ENCODE assay signal across 33 mouse cellular contexts in the genomic region with DNA sequence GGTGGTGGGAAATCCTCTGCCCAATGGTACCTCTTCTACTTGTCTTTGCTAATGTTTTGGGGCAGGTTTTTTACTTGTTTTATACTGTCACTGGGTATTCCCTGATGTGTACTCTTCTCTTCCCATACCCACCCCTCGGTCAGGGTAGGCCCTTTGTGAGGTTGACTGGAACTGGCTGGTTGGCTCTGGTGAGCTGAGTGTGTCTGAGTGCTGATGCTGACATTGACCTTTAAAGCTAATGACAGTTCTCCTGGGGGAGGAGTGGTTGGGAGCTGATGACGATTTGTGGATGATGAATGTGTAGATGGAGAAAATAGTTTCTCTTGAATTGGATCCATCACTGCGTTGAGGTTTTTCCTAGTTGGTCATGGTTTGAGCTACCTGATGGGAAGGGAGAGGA. TPM values are rescaled to one million over a fixed set of nuclear protein-coding genes. Genes with fewer than 3 reads are reported as not detected.
DNase-seq lines count a peak whose midpoint lies in the region; ATAC-seq and TF ChIP-seq lines count a peak whose summit lies in the region.
"Had no signal": no experiment of that assay in that cellular context is flagged by ENCODE, and none has a peak within 500 bp of the region (broad histone marks: within the 10 kb centered on the region; RNA-seq: fewer than 3 reads in every experiment).

No protein-coding gene starts in this region.

- TF ChIP-seq POLR2A in heart, adult 2 months (IDR thresholded peaks at IDR 0.05; ENCODE audit: insufficient read depth, low read depth, low read length): no peak

- peaks cover 6% of the 10 kb centered on the region for H3K4me1 ChIP-seq in stomach, postnatal 0 days (replicated peaks; ENCODE audit: control insufficient read depth, insufficient read depth)
- H3K4me1 ChIP-seq in heart, adult 2 months (ENCODE audit: control insufficient read depth, insufficient read depth, low read length): peaks cover 7% of the 10 kb centered on the region

- no peaks in the 10 kb centered on the region for H3K9me3 ChIP-seq in stomach, postnatal 0 days (ENCODE audit: control insufficient read depth, low read length)
- H3K9me3 ChIP-seq: embryonic facial prominence, embryonic 12.5 days; embryonic facial prominence, embryonic 15.5 days; forebrain, embryonic 10.5 days; forebrain, embryonic 13.5 days; heart, embryonic 10.5 days; heart, embryonic 13.5 days; kidney, embryonic 15.5 days had no signal

- ATAC-seq in stomach, postnatal 0 days (ENCODE audit: low FRiP score, low TSS enrichment): no peak
- ATAC-seq in erythroblast, adult 5-6 weeks (replicated peaks; ENCODE audit: low FRiP score, poor library complexity, severe bottlenecking): no peak
- ATAC-seq: activated CD4-positive, CD25-positive, alpha-beta regulatory T cell, adult 4 months; forebrain, embryonic 13.5 days; forebrain, embryonic 16.5 days; hindbrain, postnatal 0 days; inflammation-experienced regulatory T-cells, adult 6 months; intestine, embryonic 16.5 days had no signal

- H3K9ac ChIP-seq in stomach, postnatal 0 days (ENCODE audit: low read length): no peak overlapping the region
- H3K9ac ChIP-seq in heart, adult 2 months (ENCODE audit: low read depth, low read length): no peak overlapping the region
- H3K9ac ChIP-seq: embryonic facial prominence, embryonic 12.5 days; embryonic facial prominence, embryonic 15.5 days; forebrain, embryonic 13.5 days; heart, embryonic 13.5 days; hindbrain, embryonic 14.5 days; kidney, embryonic 15.5 days had no signal

- H3K4me3 ChIP-seq in gastrocnemius, adult 2 months: no peak overlapping the region
- no peak overlapping the region for H3K4me3 ChIP-seq in stomach, postnatal 0 days (ENCODE audit: low read depth, low read length)
- no peak overlapping the region for H3K4me3 ChIP-seq in heart, adult 2 months
- H3K4me3 ChIP-seq: embryonic facial prominence, embryonic 12.5 days; embryonic facial prominence, embryonic 15.5 days; erythroblast, embryonic 14.5 days; forebrain, embryonic 10.5 days; forebrain, embryonic 13.5 days; heart, embryonic 10.5 days; heart, embryonic 13.5 days; kidney, embryonic 15.5 days had no signal

- peaks cover 10% of the 10 kb centered on the region for H3K79me2 ChIP-seq in heart, adult 2 months (replicated peaks; ENCODE audit: control insufficient read depth, insufficient read depth, low read length)

- H3K36me3 ChIP-seq in stomach, postnatal 0 days (ENCODE audit: control insufficient read depth, insufficient read depth, low read length): no peaks in the 10 kb centered on the region; the same call in 1 of the 2 replicates
- H3K36me3 ChIP-seq in heart, adult 2 months (ENCODE audit: control insufficient read depth, insufficient read depth, low read length): 0 out of 2 replicates have a peak, but pooled peaks cover 2% of the 10 kb centered on the region
- H3K36me3 ChIP-seq: embryonic facial prominence, embryonic 12.5 days; heart, embryonic 10.5 days; heart, embryonic 13.5 days; kidney, embryonic 15.5 days had no signal

- 81% methylated on average over 3 of the region's 3 CpGs for WGBS in stomach, postnatal 0 days
- WGBS in heart, adult 2 months: 83% methylated on average over 3 of the region's 3 CpGs

- no peaks in the 10 kb centered on the region for H3K27me3 ChIP-seq in stomach, postnatal 0 days (ENCODE audit: control insufficient read depth, insufficient read depth, low read length)
- no peaks in the 10 kb centered on the region for H3K27me3 ChIP-seq in heart, adult 2 months (ENCODE audit: control insufficient read depth, insufficient read depth, low read length)
- H3K27me3 ChIP-seq: CH12.LX; embryonic facial prominence, embryonic 12.5 days; embryonic facial prominence, embryonic 15.5 days; forebrain, embryonic 13.5 days; heart, embryonic 13.5 days; kidney, embryonic 15.5 days had no signal

- intact Hi-C loops in gastrocnemius, adult 2 months (cut with DNase I): no loop called here
- intact Hi-C loops in gastrocnemius, postnatal 36 days (cut with DNase I): no loop called here
- intact Hi-C loops in heart, adult 2 months (cut with DNase I): no loop called here

- TF ChIP-seq EP300 in stomach, postnatal 0 days (optimal IDR thresholded peaks at IDR 0.05): no peak
- TF ChIP-seq EP300 in heart, adult 2 months (IDR thresholded peaks at IDR 0.05; ENCODE audit: insufficient read depth, low read depth, low read length): no peak

- no peak overlapping the region for H3K4me2 ChIP-seq in stomach, postnatal 0 days (replicated peaks; ENCODE audit: low read depth)
- H3K4me2 ChIP-seq: embryonic facial prominence, embryonic 12.5 days; embryonic facial prominence, embryonic 15.5 days; forebrain, embryonic 13.5 days; heart, embryonic 13.5 days; hindbrain, embryonic 14.5 days; kidney, embryonic 15.5 days had no signal

- H3K27ac ChIP-seq in gastrocnemius, adult 2 months: peak overlapping the region; percentile 56; the same call in 1 of the 2 replicates
- no peak overlapping the region for H3K27ac ChIP-seq in stomach, postnatal 0 days (replicated peaks)
- no peak overlapping the region for H3K27ac ChIP-seq in heart, adult 2 months
- H3K27ac ChIP-seq: embryonic facial prominence, embryonic 12.5 days; embryonic facial prominence, embryonic 15.5 days; forebrain, embryonic 10.5 days; forebrain, embryonic 13.5 days; heart, embryonic 10.5 days; heart, embryonic 13.5 days; hindbrain, embryonic 14.5 days; hindbrain, postnatal 0 days; kidney, embryonic 15.5 days had no signal

- DNase-seq in gastrocnemius, adult 2 months: no peak
- DNase-seq in gastrocnemius, postnatal 36 days: no peak
- peak; percentile 25 for DNase-seq in ZHBTc4 (ENCODE audit: low read depth, low spot score)
- peak; percentile 57 for DNase-seq in adrenal gland, postnatal 10 days
- DNase-seq in adrenal gland, postnatal 36 days: peak; percentile 63 to 66
- DNase-seq in stomach, postnatal 0 days (ENCODE audit: low spot score): no peak
- no peak for DNase-seq in heart, adult 2 months
- DNase-seq: B cell, adult 2 months; cerebellum, adult 11 months; cerebellum, adult 2 months; cerebellum, adult 9-11 months; cerebellum, postnatal 25 days; gastrocnemius, postnatal 14 days; heart, adult 18-20 months; heart, postnatal 14 days; heart, postnatal 4 days; kidney, adult 8-10 months had no signal

- no peak for TF ChIP-seq CTCF in gastrocnemius, adult 2 months (IDR thresholded peaks at IDR 0.05)
- TF ChIP-seq CTCF in stomach, postnatal 0 days (IDR thresholded peaks at IDR 0.05; ENCODE audit: low read depth): no peak
- no peak for TF ChIP-seq CTCF in heart, adult 2 months (IDR thresholded peaks at IDR 0.05)

RNA-seq across cellular contexts. Expression of a gene that starts 5.7 kb away (rescaled TPM):
- total RNA-seq in gastrocnemius, adult 2 months (2021): 1 to 10 TPM; 5.6 to 6.3 TPM
- total RNA-seq in gastrocnemius, postnatal 36 days (2021): 1 to 10 TPM; 5.3 to 5.6 TPM
- total RNA-seq in adrenal gland, postnatal 10 days (2021): 10 to 100 TPM; 13.1 to 23.5 TPM
- 10 to 100 TPM; 33.1 to 49.4 TPM for total RNA-seq in adrenal gland, postnatal 36 days (2021)
- polyA plus RNA-seq in stomach, postnatal 0 days (2015; fragmentation: Nextera tagmentation; extraction: Ambion mirVana): 22.1 and 23.4 TPM in 2 replicates
- 1 to 10 TPM; 6.7 to 7.3 TPM for total RNA-seq in heart, adult 2 months (2021)
- polyA plus RNA-seq in heart, adult 2 months (2012; rRNA removed): 4.3 and 6.9 TPM in 2 replicates
- 1.5 and 1.9 TPM in 2 replicates for total RNA-seq in erythroblast, adult 5-6 weeks (2015; ENCODE audit: low replicate concordance)
- 1.5 and 5.7 TPM in 2 replicates for total RNA-seq in erythroblast, adult 5-6 weeks (2017; ENCODE audit: low replicate concordance)

Comparison
In these comparisons a context has a peak if more than half of its experiments do, and no peak if none do; other contexts are left out.
1. DNase-seq: peak in ZHBTc4 (single experiment), adrenal gland, postnatal 10 days (single experiment) and adrenal gland, postnatal 36 days (2 of 2); none in gastrocnemius, adult 2 months (single experiment), gastrocnemius, postnatal 36 days (0 of 2), stomach, postnatal 0 days (single experiment) and heart, adult 2 months (0 of 2).